ENCODE assay signal across 9 mouse cellular contexts in the genomic region with DNA sequence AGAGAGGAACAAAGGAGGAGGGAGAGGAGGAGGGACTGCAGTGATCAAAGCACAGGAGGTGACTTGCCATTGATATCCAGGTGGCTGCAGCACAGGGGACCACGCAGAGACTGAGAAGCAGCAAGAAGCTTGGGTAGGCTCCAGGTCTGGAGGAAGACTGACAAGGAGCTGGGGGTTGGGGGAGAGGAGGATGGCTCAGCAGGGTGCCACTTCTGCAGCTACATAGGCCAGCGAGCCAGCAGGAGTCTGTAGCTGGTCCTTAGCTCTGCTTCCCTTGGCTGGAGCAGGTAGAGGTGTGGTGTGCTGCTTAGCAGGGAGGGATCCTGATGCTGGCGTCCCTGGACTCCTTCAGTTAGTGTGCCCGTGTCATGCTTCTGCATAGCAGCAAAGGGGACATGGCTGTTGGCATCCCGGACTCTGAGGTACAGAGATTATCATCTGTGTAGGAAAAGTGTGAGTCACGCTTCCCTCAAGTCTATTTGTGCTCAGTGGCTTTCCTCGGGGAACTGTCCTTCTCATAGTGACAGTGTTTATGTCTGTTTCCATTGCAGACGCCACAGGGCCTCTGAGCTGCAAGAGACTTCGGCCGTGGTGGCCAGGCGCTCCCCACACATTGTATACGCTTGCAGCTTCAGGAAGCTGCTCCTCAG. TPM values are rescaled to one million over a fixed set of nuclear protein-coding genes. Genes with fewer than 3 reads are reported as not detected.
A peak's percentile ranks its signal among the peaks of the same experiment; 100 is the strongest.
DNase-seq lines count a peak whose midpoint lies in the region; ATAC-seq lines count a peak whose summit lies in the region.
"Had no signal": no experiment of that assay in that cellular context is flagged by ENCODE, and none has a peak within 500 bp of the region (broad histone marks: within the 10 kb centered on the region; RNA-seq: fewer than 3 reads in every experiment).

No protein-coding gene starts in this region.

- no peak overlapping the region for H3K4me3 ChIP-seq in hindbrain, embryonic 12.5 days
- no peak overlapping the region for H3K4me3 ChIP-seq in liver, embryonic 12.5 days

- H3K4me1 ChIP-seq in hindbrain, embryonic 12.5 days = peaks cover 15% of the 10 kb centered on the region
- peaks cover 6% of the 10 kb centered on the region; the same call in 1 of the 2 replicates for H3K4me1 ChIP-seq in liver, embryonic 12.5 days

- peak; percentile 32; the same call in 1 of the 2 replicates for ATAC-seq in hindbrain, embryonic 12.5 days (ENCODE audit: low FRiP score)
- ATAC-seq in liver, embryonic 12.5 days = no peak

- 54% methylated on average over 12 of the region's 12 CpGs for WGBS in hindbrain, embryonic 12.5 days
- WGBS in liver, embryonic 12.5 days (ENCODE audit: insufficient replicate concordance) = 36% methylated on average over 12 of the region's 12 CpGs

- no peak overlapping the region for H3K4me2 ChIP-seq in hindbrain, embryonic 12.5 days (replicated peaks)
- H3K4me2 ChIP-seq in liver, embryonic 12.5 days = no peak overlapping the region

- DNase-seq in 416B (ENCODE audit: low read depth) = peak; percentile 79
- peak; percentile 68 to 73 for DNase-seq in cerebellum, adult 18-20 months
- peak; percentile 72 for DNase-seq in lung, postnatal 10 days
- DNase-seq in gastrocnemius, postnatal 25 days = no peak
- no peak for DNase-seq in layer of hippocampus, postnatal 36 days
- no peak for DNase-seq in thymus, postnatal 14 days

- H3K36me3 ChIP-seq in hindbrain, embryonic 12.5 days = 0 out of 2 replicates have a peak, but pooled peaks cover 9% of the 10 kb centered on the region
- no peaks in the 10 kb centered on the region for H3K36me3 ChIP-seq in liver, embryonic 12.5 days

- H3K9me3 ChIP-seq in hindbrain, embryonic 12.5 days (replicated peaks) = no peaks in the 10 kb centered on the region
- H3K9me3 ChIP-seq in liver, embryonic 12.5 days (replicated peaks) = no peaks in the 10 kb centered on the region

- H3K9ac ChIP-seq in hindbrain, embryonic 12.5 days = 0 out of 2 replicates have a peak overlapping the region, but pooled peaks have one; percentile 9
- no peak overlapping the region for H3K9ac ChIP-seq in liver, embryonic 12.5 days

- peak overlapping the region; percentile 79 for H3K27ac ChIP-seq in hindbrain, embryonic 12.5 days
- no peak overlapping the region for H3K27ac ChIP-seq in liver, embryonic 12.5 days
- H3K27ac ChIP-seq: kidney, postnatal 0 days had no signal

- H3K27me3 ChIP-seq in hindbrain, embryonic 12.5 days = no peaks in the 10 kb centered on the region
- peaks cover 14% of the 10 kb centered on the region; the same call in 1 of the 2 replicates for H3K27me3 ChIP-seq in liver, embryonic 12.5 days (replicated peaks)

RNA-seq across cellular contexts. Expression of a gene that starts 30.8 kb away (rescaled TPM):
- polyA plus RNA-seq in hindbrain, embryonic 12.5 days (2016; fragmentation: Nextera tagmentation; extraction: Ambion mirVana) = 17.2 and 18.5 TPM in 2 replicates
- total RNA-seq in gastrocnemius, postnatal 25 days (2021) = 10 to 100 TPM; 23.6 to 27.6 TPM
- 100 to 1,000 TPM; 151 to 168 TPM for total RNA-seq in layer of hippocampus, postnatal 36 days (2021)
- polyA plus RNA-seq in liver, embryonic 12.5 days (2016; fragmentation: Nextera tagmentation; extraction: Ambion mirVana) = 1.8 and 2.5 TPM in 2 replicates

RNA-seq across cellular contexts. Expression of a gene that starts 32.5 kb away (rescaled TPM):
- 1.6 and 3.0 TPM in 2 replicates for polyA plus RNA-seq in hindbrain, embryonic 12.5 days (2016; fragmentation: Nextera tagmentation; extraction: Ambion mirVana)
- total RNA-seq in gastrocnemius, postnatal 25 days (2021) = not detected
- total RNA-seq in layer of hippocampus, postnatal 36 days (2021) = under 1 TPM; 0.30 to 0.53 TPM
- not detected in 2 replicates for polyA plus RNA-seq in liver, embryonic 12.5 days (2016; fragmentation: Nextera tagmentation; extraction: Ambion mirVana)
- polyA plus RNA-seq: kidney, postnatal 0 days had no signal

RNA-seq across cellular contexts. Expression of a gene that starts 43.5 kb away (rescaled TPM):
- 30.6 and 36.8 TPM in 2 replicates for polyA plus RNA-seq in hindbrain, embryonic 12.5 days (2016; fragmentation: Nextera tagmentation; extraction: Ambion mirVana)
- 10 to 100 TPM; 24.9 to 26.2 TPM for total RNA-seq in gastrocnemius, postnatal 25 days (2021)
- total RNA-seq in layer of hippocampus, postnatal 36 days (2021) = 10 to 100 TPM; 35.8 to 37.7 TPM
- 26.0 and 26.1 TPM in 2 replicates for polyA plus RNA-seq in liver, embryonic 12.5 days (2016; fragmentation: Nextera tagmentation; extraction: Ambion mirVana)

Comparison
In these comparisons a context has a peak if more than half of its experiments do, and no peak if none do; other contexts are left out.
1. DNase-seq: peak in 416B (single experiment), cerebellum, adult 18-20 months (2 of 2) and lung, postnatal 10 days (single experiment); none in gastrocnemius, postnatal 25 days (single experiment), layer of hippocampus, postnatal 36 days (0 of 2) and thymus, postnatal 14 days (single experiment).
2. RNA of a gene that starts 30.8 kb away (total RNA-seq): 151 to 168 TPM in layer of hippocampus, postnatal 36 days; 23.6 to 27.6 TPM in gastrocnemius, postnatal 25 days; every median in the first group is over 4 times any median in the second.